Mouse (Mus musculus): ENCODE data around the gene Dpp4. TPM values are rescaled to one million over a fixed set of nuclear protein-coding genes. Genes with fewer than 3 reads are reported as not detected.

Gene Dpp4
- polyA plus RNA-seq, 1 experiment from 2014 or later = 11.1 TPM

GRCm38 (mm10) chr2:62332465-62332864, 79.6 kb downstream of the Dpp4 start:
- no peaks in the 10 kb centered on the region for H3K9me3 ChIP-seq (replicated peaks)

GRCm38 (mm10) chr2:62331913-62332312, 80.1 kb downstream of the Dpp4 start:
- Histone ChIP-seq H3K27me3 (no peaks in the 10 kb centered on the region), H3K9me3 (replicated peaks) (no peaks in the 10 kb centered on the region), H3K4me2 (replicated peaks) (no peak overlapping the region), H3K9ac (no peak overlapping the region), H3K36me3 (no peaks in the 10 kb centered on the region), H3K27ac (replicated peaks) (no peak overlapping the region), H3K4me3 (replicated peaks) (no peak overlapping the region), H3K4me1 (no peaks in the 10 kb centered on the region)
- ATAC-seq (ENCODE audit: insufficient number of reproducible peaks, low FRiP score, low TSS enrichment, low read depth) = no peak
- WGBS = 54% methylated on average over 4 of the region's 4 CpGs

More at GRCm38 (mm10) chr2:62332465-62332864, 79.6 kb downstream of the Dpp4 start:
- 72% methylated on average over 8 of the region's 8 CpGs for WGBS
- Histone ChIP-seq H3K27ac (replicated peaks) (no peak overlapping the region), H3K27me3 (no peaks in the 10 kb centered on the region), H3K36me3 (no peaks in the 10 kb centered on the region), H3K9ac (no peak overlapping the region), H3K4me3 (replicated peaks) (no peak overlapping the region), H3K4me2 (replicated peaks) (no peak overlapping the region), H3K4me1 (no peaks in the 10 kb centered on the region)
- ATAC-seq (ENCODE audit: insufficient number of reproducible peaks, low FRiP score, low TSS enrichment, low read depth) = no peak

GRCm38 (mm10) chr2:62325388-62325787, 86.6 kb downstream of the Dpp4 start:
- H3K4me3 ChIP-seq (replicated peaks) = no peak overlapping the region
- ATAC-seq (ENCODE audit: insufficient number of reproducible peaks, low FRiP score, low TSS enrichment, low read depth) = no peak
- H3K36me3 ChIP-seq = no peaks in the 10 kb centered on the region
- no peaks in the 10 kb centered on the region for H3K9me3 ChIP-seq (replicated peaks)
- 72% methylated on average over 2 of the region's 2 CpGs for WGBS
- no peaks in the 10 kb centered on the region for H3K4me1 ChIP-seq
- H3K27ac ChIP-seq (replicated peaks) = no peak overlapping the region
- H3K27me3 ChIP-seq = no peaks in the 10 kb centered on the region
- H3K9ac ChIP-seq = no peak overlapping the region
- no peak overlapping the region for H3K4me2 ChIP-seq (replicated peaks)

GRCm38 (mm10) chr2:62323078-62323637, 88.9 kb downstream of the Dpp4 start:
- H3K9ac ChIP-seq = no peak overlapping the region
- no peak overlapping the region for H3K4me3 ChIP-seq (replicated peaks)
- WGBS = 88% methylated on average over 9 of the region's 9 CpGs
- H3K9me3 ChIP-seq (replicated peaks) = no peaks in the 10 kb centered on the region
- H3K4me1 ChIP-seq = no peaks in the 10 kb centered on the region
- no peak for ATAC-seq (ENCODE audit: insufficient number of reproducible peaks, low FRiP score, low TSS enrichment, low read depth)
- no peak overlapping the region for H3K27ac ChIP-seq (replicated peaks)
- H3K27me3 ChIP-seq = no peaks in the 10 kb centered on the region
- no peak overlapping the region for H3K4me2 ChIP-seq (replicated peaks)
- no peaks in the 10 kb centered on the region for H3K36me3 ChIP-seq

GRCm38 (mm10) chr2:62319489-62319888, 92.5 kb downstream of the Dpp4 start:
- Histone ChIP-seq H3K9me3 (replicated peaks) (no peaks in the 10 kb centered on the region), H3K4me3 (replicated peaks) (no peak overlapping the region), H3K4me2 (replicated peaks) (no peak overlapping the region), H3K36me3 (no peaks in the 10 kb centered on the region), H3K27ac (replicated peaks) (no peak overlapping the region), H3K27me3 (no peaks in the 10 kb centered on the region), H3K4me1 (no peaks in the 10 kb centered on the region), H3K9ac (no peak overlapping the region)
- 82% methylated on average over 3 of the region's 3 CpGs for WGBS
- ATAC-seq (ENCODE audit: insufficient number of reproducible peaks, low FRiP score, low TSS enrichment, low read depth) = no peak

- Histone ChIP-seq H3K27ac (replicated peaks) (no peak overlapping the region), H3K4me3 (replicated peaks) (no peak overlapping the region), H3K27me3 (no peaks in the 10 kb centered on the region), H3K9ac (no peak overlapping the region), H3K4me1 (no peaks in the 10 kb centered on the region), H3K4me2 (replicated peaks) (no peak overlapping the region), H3K36me3 (no peaks in the 10 kb centered on the region), H3K9me3 (replicated peaks) (no peaks in the 10 kb centered on the region)
- no peak for ATAC-seq (ENCODE audit: insufficient number of reproducible peaks, low FRiP score, low TSS enrichment, low read depth)
- 65% methylated on average over 2 of the region's 2 CpGs for WGBS
Measured at GRCm38 (mm10) chr2:62316930-62317329, 95.1 kb downstream of the Dpp4 start.

GRCm38 (mm10) chr2:62307477-62307876, 104.6 kb downstream of the Dpp4 start:
- H3K9ac ChIP-seq = no peak overlapping the region
- no peak for ATAC-seq (ENCODE audit: insufficient number of reproducible peaks, low FRiP score, low TSS enrichment, low read depth)
- H3K27ac ChIP-seq (replicated peaks) = no peak overlapping the region
- H3K27me3 ChIP-seq = no peaks in the 10 kb centered on the region
- no peak overlapping the region for H3K4me3 ChIP-seq (replicated peaks)
- H3K36me3 ChIP-seq = no peaks in the 10 kb centered on the region
- WGBS = 75% methylated on average over 2 of the region's 2 CpGs
- H3K4me2 ChIP-seq (replicated peaks) = no peak overlapping the region
- H3K9me3 ChIP-seq (replicated peaks) = no peaks in the 10 kb centered on the region
- no peaks in the 10 kb centered on the region for H3K4me1 ChIP-seq

GRCm38 (mm10) chr2:62306978-62307377, 105.1 kb downstream of the Dpp4 start:
- Histone ChIP-seq H3K4me3 (replicated peaks) (no peak overlapping the region), H3K27ac (replicated peaks) (no peak overlapping the region), H3K9ac (no peak overlapping the region), H3K4me2 (replicated peaks) (no peak overlapping the region), H3K9me3 (replicated peaks) (no peaks in the 10 kb centered on the region), H3K36me3 (no peaks in the 10 kb centered on the region), H3K4me1 (no peaks in the 10 kb centered on the region), H3K27me3 (no peaks in the 10 kb centered on the region)
- no peak for ATAC-seq (ENCODE audit: insufficient number of reproducible peaks, low FRiP score, low TSS enrichment, low read depth)
- WGBS = 82% methylated on average over 5 of the region's 5 CpGs

- H3K4me1 ChIP-seq = no peaks in the 10 kb centered on the region
- H3K36me3 ChIP-seq = no peaks in the 10 kb centered on the region
- no peaks in the 10 kb centered on the region for H3K9me3 ChIP-seq (replicated peaks)
- WGBS = 90% methylated on average over 2 of the region's 2 CpGs
- H3K4me2 ChIP-seq (replicated peaks) = no peak overlapping the region
- ATAC-seq (ENCODE audit: insufficient number of reproducible peaks, low FRiP score, low TSS enrichment, low read depth) = no peak
- H3K27ac ChIP-seq (replicated peaks) = no peak overlapping the region
- H3K9ac ChIP-seq = no peak overlapping the region
- no peak overlapping the region for H3K4me3 ChIP-seq (replicated peaks)
- no peaks in the 10 kb centered on the region for H3K27me3 ChIP-seq
Measured at GRCm38 (mm10) chr2:62301716-62302115, 110.3 kb downstream of the Dpp4 start.

- no peak overlapping the region for H3K9ac ChIP-seq
- no peaks in the 10 kb centered on the region for H3K9me3 ChIP-seq (replicated peaks)
- no peak for ATAC-seq (ENCODE audit: insufficient number of reproducible peaks, low FRiP score, low TSS enrichment, low read depth)
- H3K36me3 ChIP-seq = no peaks in the 10 kb centered on the region
- H3K27me3 ChIP-seq = no peaks in the 10 kb centered on the region
- H3K4me2 ChIP-seq (replicated peaks) = no peak overlapping the region
- no peak overlapping the region for H3K27ac ChIP-seq (replicated peaks)
- no peak overlapping the region for H3K4me3 ChIP-seq (replicated peaks)
- H3K4me1 ChIP-seq = no peaks in the 10 kb centered on the region
- 32% methylated on average over 2 of the region's 2 CpGs for WGBS
Measured at GRCm38 (mm10) chr2:62293846-62294245, 118.2 kb downstream of the Dpp4 start.

GRCm38 (mm10) chr2:62287532-62287931, 124.5 kb downstream of the Dpp4 start:
- Histone ChIP-seq H3K4me3 (replicated peaks) (no peak overlapping the region), H3K9me3 (replicated peaks) (no peaks in the 10 kb centered on the region), H3K36me3 (no peaks in the 10 kb centered on the region), H3K27me3 (no peaks in the 10 kb centered on the region), H3K9ac (no peak overlapping the region), H3K4me1 (no peaks in the 10 kb centered on the region), H3K27ac (replicated peaks) (no peak overlapping the region), H3K4me2 (replicated peaks) (no peak overlapping the region)
- no peak for ATAC-seq (ENCODE audit: insufficient number of reproducible peaks, low FRiP score, low TSS enrichment, low read depth)
- WGBS = 59% methylated on average over 4 of the region's 4 CpGs

GRCm38 (mm10) chr2:62285847-62286246, 126.2 kb downstream of the Dpp4 start:
- no peak for ATAC-seq (ENCODE audit: insufficient number of reproducible peaks, low FRiP score, low TSS enrichment, low read depth)
- no peaks in the 10 kb centered on the region for H3K9me3 ChIP-seq (replicated peaks)
- no peaks in the 10 kb centered on the region for H3K36me3 ChIP-seq
- H3K4me3 ChIP-seq (replicated peaks) = no peak overlapping the region
- no peak overlapping the region for H3K4me2 ChIP-seq (replicated peaks)
- under 1% methylated on average over 2 of the region's 2 CpGs for WGBS
- H3K27me3 ChIP-seq = no peaks in the 10 kb centered on the region
- H3K27ac ChIP-seq (replicated peaks) = no peak overlapping the region
- no peaks in the 10 kb centered on the region for H3K4me1 ChIP-seq
- H3K9ac ChIP-seq = no peak overlapping the region
